Mouse (Mus musculus) urinary bladder, postnatal 36 days (tissue): ENCODE measurements at regions not wholly inside any gene's neighbourhood (a gene's known extent, or its start where the extent isn't known, plus 50 kb on each side); places are given as distances from the start of the nearest gene placed in this dataset.

Experiments used
- DNase-seq, 2 experiments: peaks; one replicate each; pipeline ENCODE4 v3.0.0; 2022; ENCODE audit warnings: low spot score in 2 of 2, mixed read lengths in 1 of 2

GRCm38 (mm10) chr4:135034406-135034805 lies 86.0 kb upstream of the Runx3 start:
- DNase-seq, result peak; percentile 33 to 40

- no peak for DNase-seq
Observed at GRCm38 (mm10) chr4:135036764-135037163, 83.7 kb upstream of the Runx3 start.

GRCm38 (mm10) chr4:135039234-135039633 lies 81.2 kb upstream of the Runx3 start:
- no peak for DNase-seq

GRCm38 (mm10) chr4:135041921-135042320 lies 78.5 kb upstream of the Runx3 start:
- DNase-seq, result no peak

- DNase-seq, result no peak
Observed at GRCm38 (mm10) chr4:135042501-135042900, 78.0 kb upstream of the Runx3 start.

GRCm38 (mm10) chr4:135045054-135045453 lies 75.4 kb upstream of the Runx3 start:
- no peak for DNase-seq

- no peak for DNase-seq
Observed at GRCm38 (mm10) chr4:135046619-135047018, 73.8 kb upstream of the Runx3 start.

- no peak for DNase-seq
Observed at GRCm38 (mm10) chr4:135047251-135047650, 73.2 kb upstream of the Runx3 start.

- peak in 1 of 2 experiments; percentile 37 for DNase-seq
Observed at GRCm38 (mm10) chr4:135047771-135048170, 72.7 kb upstream of the Runx3 start.

- DNase-seq, result no peak
Observed at GRCm38 (mm10) chr4:135049924-135050323, 70.5 kb upstream of the Runx3 start.

GRCm38 (mm10) chr4:135051466-135051865 lies 69.0 kb upstream of the Runx3 start:
- DNase-seq, result no peak

GRCm38 (mm10) chr4:135053585-135053984 lies 66.9 kb upstream of the Runx3 start:
- DNase-seq, result no peak

- DNase-seq, result no peak
Observed at GRCm38 (mm10) chr4:135054353-135054752, 66.1 kb upstream of the Runx3 start.

- no peak for DNase-seq
Observed at GRCm38 (mm10) chr4:135056371-135056770, 64.1 kb upstream of the Runx3 start.

- no peak for DNase-seq
Observed at GRCm38 (mm10) chr4:135057286-135057685, 63.2 kb upstream of the Runx3 start.

GRCm38 (mm10) chr4:135058895-135059294 lies 61.6 kb upstream of the Runx3 start:
- DNase-seq, result no peak

GRCm38 (mm10) chr4:135061030-135061743 lies 59.3 kb upstream of the Runx3 start:
- DNase-seq, result no peak

- DNase-seq, result peak; percentile 75 to 83
Observed at GRCm38 (mm10) chr4:135066766-135067479, 53.5 kb upstream of the Runx3 start.

GRCm38 (mm10) chr4:135067805-135068204 lies 52.6 kb upstream of the Runx3 start:
- DNase-seq, result no peak

- DNase-seq, result peak in 1 of 2 experiments; percentile 27
Observed at GRCm38 (mm10) chr4:135069818-135070217, 50.6 kb upstream of the Runx3 start.
